Mouse (Mus musculus) kidney, adult 2 months (tissue): ENCODE results near the gene Pgap3. TPM values are rescaled to one million over a fixed set of nuclear protein-coding genes. Genes with fewer than 3 reads are reported as not detected.
"Not testable (repeated sequence)": the region's sequence is repeated elsewhere in the genome, so short reads cannot be mapped to it uniquely, and the experiment has no call there.

Source experiments
- DNase-seq: peaks from one replicate; pipeline ENCODE4 v3.0.0; 2021
- H3K27ac ChIP-seq: fragments of 200-500 bp; 2 replicates; pipeline ENCODE4 v1.5.1; 2012; ENCODE audit warnings: low read depth, low read length, control low read depth, inconsistent platforms; ENCODE audit not compliant: insufficient read depth
- H3K27me3 ChIP-seq: fragments of 200-500 bp; replicated peaks from 2 replicates; pipeline ENCODE4 v1.6.1; 2012; ENCODE audit warnings: mild to moderate bottlenecking, moderate library complexity, low read length, inconsistent platforms; ENCODE audit not compliant: control insufficient read depth, insufficient read depth
- H3K36me3 ChIP-seq: fragments of 200-500 bp; 2 replicates; pipeline ENCODE4 v1.6.1; 2012; ENCODE audit warnings: mild to moderate bottlenecking, moderate library complexity, low read length, inconsistent platforms; ENCODE audit not compliant: control insufficient read depth, insufficient read depth
- H3K4me1 ChIP-seq: fragments of 200-500 bp; 2 replicates; pipeline ENCODE4 v1.6.1; 2011; ENCODE audit warnings: low read length; ENCODE audit not compliant: control insufficient read depth, insufficient read depth
- H3K4me3 ChIP-seq: fragments of 200-500 bp; 2 replicates; pipeline ENCODE4 v1.5.1; 2011; ENCODE audit warnings: mild to moderate bottlenecking, low read depth, low read length, control low read depth; ENCODE audit not compliant: insufficient read depth
- CTCF ChIP-seq: fragments of 200-500 bp; conservative IDR thresholded peaks from 2 replicates; pipeline ENCODE4 v1.5.1; 2011; ENCODE audit warnings: low read depth, mild to moderate bottlenecking, control low read depth, low read length, moderate library complexity, mixed read lengths; ENCODE audit not compliant: insufficient read depth, insufficient read length
- POLR2A ChIP-seq: fragments of 200-500 bp; IDR thresholded peaks from one replicate; pipeline ENCODE4 v1.6.1; 2011; ENCODE audit warnings: low read depth, low read length, control low read depth
- WGBS: fragments of 180-500 bp; shearing (Covaris S2); methylation state at CpG from one replicate; pipeline ENCODE4 v1.1.7; 2018; 5-methylcytosine and 5-hydroxymethylcytosine counted together
- polyA plus RNA-seq: library from polyadenylated mRNA; depleted of rRNA; stranded (reverse); fragments of >200 nt; gene quantifications from 2 replicates; pipeline ENCODE4 v1.2.3, GENCODE M21; 2012

Pgap3 gene
- polyA plus RNA-seq, 1 experiment: 32.2 TPM

GRCm38 (mm10) chr11:98384216-98384615 lies 16.1 kb downstream of the Pgap3 start:
- DNase-seq: no peak
- no peak for TF ChIP-seq POLR2A
- TF ChIP-seq CTCF: no peak
- WGBS: 86% methylated on average over 20 of the region's 20 CpGs
- no peaks in the 10 kb centered on the region for H3K36me3 ChIP-seq
- H3K27me3 ChIP-seq: no peaks in the 10 kb centered on the region
- H3K27ac ChIP-seq: no peak overlapping the region
- 0 out of 2 replicates have a peak, but pooled peaks cover 5% of the 10 kb centered on the region for H3K4me1 ChIP-seq
- no peak overlapping the region for H3K4me3 ChIP-seq

GRCm38 (mm10) chr11:98383261-98384030 lies 16.8 kb downstream of the Pgap3 start, which contains the start of gene Tcap:
Tcap (plus strand) TSS chr11:98383811.
- H3K4me1 ChIP-seq: 0 out of 2 replicates have a peak, but pooled peaks cover 5% of the 10 kb centered on the region
- no peak within 1 kb of the TSS for H3K4me3 ChIP-seq
- no peaks in the 10 kb centered on the region for H3K27me3 ChIP-seq
- no peak for DNase-seq
- no peak within 1 kb of the TSS for H3K27ac ChIP-seq
- TF ChIP-seq CTCF (no peak), POLR2A (no peak)
- 53% methylated on average over 14 of the region's 14 CpGs for WGBS
- H3K36me3 ChIP-seq: no peaks in the 10 kb centered on the region

- DNase-seq, H3K4me1 ChIP-seq, H3K36me3 ChIP-seq, H3K27ac ChIP-seq, H3K4me3 ChIP-seq, H3K27me3 ChIP-seq: not testable (repeated sequence)
- 46% methylated on average over 2 of the region's 2 CpGs for WGBS
Measured at GRCm38 (mm10) chr11:98382405-98382804, 17.9 kb downstream of the Pgap3 start.

GRCm38 (mm10) chr11:98381651-98382050 lies 18.6 kb downstream of the Pgap3 start:
- 0 out of 2 replicates have a peak, but pooled peaks cover 5% of the 10 kb centered on the region for H3K4me1 ChIP-seq
- H3K27ac ChIP-seq: no peak overlapping the region
- DNase-seq: no peak
- no peak overlapping the region for H3K4me3 ChIP-seq
- WGBS: 94% methylated on average over 2 of the region's 2 CpGs
- TF ChIP-seq CTCF: no peak
- no peak for TF ChIP-seq POLR2A
- no peaks in the 10 kb centered on the region for H3K27me3 ChIP-seq
- no peaks in the 10 kb centered on the region for H3K36me3 ChIP-seq

- Histone ChIP-seq H3K4me1 (0 out of 2 replicates have a peak, but pooled peaks cover 5% of the 10 kb centered on the region), H3K4me3 (no peak overlapping the region), H3K27ac (peak overlapping the region; percentile 17), H3K36me3 (no peaks in the 10 kb centered on the region; the same call in 1 of the 2 replicates), H3K27me3 (no peaks in the 10 kb centered on the region)
- DNase-seq: peak; percentile 68
- TF ChIP-seq POLR2A (no peak), CTCF (no peak)
- 63% methylated on average over 6 of the region's 6 CpGs for WGBS
Measured at GRCm38 (mm10) chr11:98380106-98380505, 20.2 kb downstream of the Pgap3 start.

- 0 out of 2 replicates have a peak, but pooled peaks cover 5% of the 10 kb centered on the region for H3K4me1 ChIP-seq
- WGBS: 79% methylated on average over 7 of the region's 7 CpGs
- no peak for DNase-seq
- no peaks in the 10 kb centered on the region; the same call in 1 of the 2 replicates for H3K36me3 ChIP-seq
- no peak overlapping the region for H3K27ac ChIP-seq
- no peaks in the 10 kb centered on the region for H3K27me3 ChIP-seq
- no peak overlapping the region for H3K4me3 ChIP-seq
- no peak for TF ChIP-seq POLR2A
Measured at GRCm38 (mm10) chr11:98379379-98379778, 20.9 kb downstream of the Pgap3 start.

- no peak for DNase-seq
- WGBS: 71% methylated on average over 11 of the region's 11 CpGs
- Histone ChIP-seq H3K4me3 (no peak overlapping the region), H3K27ac (no peak overlapping the region), H3K27me3 (no peaks in the 10 kb centered on the region), H3K36me3 (no peaks in the 10 kb centered on the region; the same call in 1 of the 2 replicates), H3K4me1 (0 out of 2 replicates have a peak, but pooled peaks cover 5% of the 10 kb centered on the region)
- TF ChIP-seq POLR2A (no peak), CTCF (no peak)
Measured at GRCm38 (mm10) chr11:98377787-98378186, 22.5 kb downstream of the Pgap3 start.
